Mouse (Mus musculus) heart, adult 2 months (tissue): ENCODE results near the gene Slirp. TPM values are rescaled to one million over a fixed set of nuclear protein-coding genes. Genes with fewer than 3 reads are reported as not detected.

Experiments
- microRNA-seq, 2 experiments: library from miRNA; unstranded; fragments of <30 nt; microRNA quantifications; one replicate each; pipeline ENCODE4 v1.2.0; 2021
- polyA plus RNA-seq: library from polyadenylated mRNA; depleted of rRNA; stranded (reverse); fragments of >200 nt; gene quantifications from 2 replicates; pipeline ENCODE4 v1.2.3, GENCODE M21; 2012; rRNA removed
- total RNA-seq, 2 experiments: library from RNA; stranded (reverse); gene quantifications; 2 replicates each; pipeline ENCODE4 v1.2.3; 2021

Gene Slirp
- total and polyA plus RNA-seq, 3 experiments, result 32.1 to 173 (median 169) TPM

Small RNA genes within 50 kb of the gene (microRNA-seq; reads per million reads assigned to microRNA genes)
- 21.2 to 90.3 reads per million in 2 experiments for gene Mir3068

Other genes with a start within 250 kb of the Slirp start
- gene Samd15, start 244.2 kb upstream of the Slirp start, total RNA-seq, result not detected
- 0.39 TPM in 1 of 2 replicates, not detected in the other for gene Samd15, start 244.2 kb upstream of the Slirp start, polyA plus RNA-seq
- gene Tmed8, start 243.4 kb upstream of the Slirp start, total RNA-seq, result 1 to 10 TPM; 5.3 to 6.4 TPM
- gene Tmed8, start 243.4 kb upstream of the Slirp start, polyA plus RNA-seq, result 3.1 and 5.6 TPM in 2 replicates
- gene Noxred1, start 205.2 kb upstream of the Slirp start, total RNA-seq, result under 1 TPM; 0.39 to 0.61 TPM
- gene Noxred1, start 205.2 kb upstream of the Slirp start, polyA plus RNA-seq, result 0.47 and 0.67 TPM in 2 replicates
- 10 to 100 TPM; 23.2 to 25.5 TPM for gene Vipas39, start 177.6 kb upstream of the Slirp start, total RNA-seq
- 23.3 and 39.7 TPM in 2 replicates for gene Vipas39, start 177.6 kb upstream of the Slirp start, polyA plus RNA-seq
- 100 to 1,000 TPM; 138 to 153 TPM for gene Ahsa1, start 177.4 kb upstream of the Slirp start, total RNA-seq
- gene Ahsa1, start 177.4 kb upstream of the Slirp start, polyA plus RNA-seq, result 74.5 and 85.8 TPM in 2 replicates
- not detected for gene Ism2, start 144.2 kb upstream of the Slirp start, total RNA-seq
- gene Ism2, start 144.2 kb upstream of the Slirp start, polyA plus RNA-seq, result 0.09 and 0.18 TPM in 2 replicates
- 10 to 100 TPM; 21.1 to 23.1 TPM for gene Sptlc2, start 55.5 kb upstream of the Slirp start, total RNA-seq
- gene Sptlc2, start 55.5 kb upstream of the Slirp start, polyA plus RNA-seq, result 5.0 and 9.8 TPM in 2 replicates
- 10 to 100 TPM in 1 of 2 experiments, 1 to 10 TPM in 1; 9.6 to 11.5 TPM for gene Alkbh1, start 121 bp downstream of the Slirp start, total RNA-seq
- gene Alkbh1, start 121 bp downstream of the Slirp start, polyA plus RNA-seq, result 7.6 and 11.9 TPM in 2 replicates
- gene Snw1, start 28.4 kb downstream of the Slirp start, total RNA-seq, result 10 to 100 TPM; 42.3 to 46.1 TPM
- gene Snw1, start 28.4 kb downstream of the Slirp start, polyA plus RNA-seq, result 8.5 and 15.6 TPM in 2 replicates
- not detected for gene Gm5788, start 50.8 kb downstream of the Slirp start, total RNA-seq
- gene Gm5788, start 50.8 kb downstream of the Slirp start, polyA plus RNA-seq, result not detected in 2 replicates
- not detected for gene Gm8300, start 70.4 kb downstream of the Slirp start, total RNA-seq
- not detected in 2 replicates for gene Gm8300, start 70.4 kb downstream of the Slirp start, polyA plus RNA-seq
- gene Oog1, start 158.8 kb downstream of the Slirp start, total RNA-seq, result not detected
- gene Oog1, start 158.8 kb downstream of the Slirp start, polyA plus RNA-seq, result not detected in 2 replicates
- gene Gm4027, start 175.0 kb downstream of the Slirp start, total RNA-seq, result not detected
- gene Gm4027, start 175.0 kb downstream of the Slirp start, polyA plus RNA-seq, result not detected in 2 replicates
- not detected for gene Gm16381, start 200.7 kb downstream of the Slirp start, total RNA-seq
- gene Gm16381, start 200.7 kb downstream of the Slirp start, polyA plus RNA-seq, result not detected in 2 replicates